Mouse (Mus musculus): Measurements from ENCODE around the gene Sugp2. TPM values are rescaled to one million over a fixed set of nuclear protein-coding genes. Genes with fewer than 3 reads are reported as not detected.

Gene Sugp2
- polyA plus RNA-seq, 1 experiment from 2014 or later: 25.7 TPM

DNA sequence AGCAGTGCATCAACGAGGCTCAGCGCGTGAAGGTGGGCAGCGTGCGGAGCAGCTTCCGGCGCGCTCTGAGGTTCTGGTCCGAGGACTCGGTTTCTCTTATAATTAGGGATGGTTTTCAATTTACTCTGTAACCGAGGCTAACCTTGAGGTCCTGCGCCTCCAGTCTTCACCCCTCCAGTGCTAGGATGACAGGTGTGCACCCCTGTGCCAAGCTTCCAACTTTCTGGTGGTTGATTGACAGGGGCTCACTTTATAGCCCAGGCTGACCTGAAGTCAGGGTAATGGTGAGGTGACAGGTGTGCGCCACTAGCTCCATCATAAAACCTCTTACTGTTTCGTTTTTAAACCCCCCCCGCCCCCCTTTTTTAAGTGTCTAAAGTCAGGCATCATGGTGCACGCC lies 68.9 kb downstream of the Sugp2 start:
- Histone ChIP-seq H3K4me3 (ENCODE audit: low read length) (peak overlapping the region; percentile 99), H3K36me3 (ENCODE audit: control insufficient read depth, insufficient read depth) (peaks cover 30% of the 10 kb centered on the region), H3K27me3 (ENCODE audit: control insufficient read depth, insufficient read depth, low read length) (no peaks in the 10 kb centered on the region), H3K9ac (ENCODE audit: low read length) (peak overlapping the region; percentile 93), H3K4me2 (ENCODE audit: low read depth, low read length) (peak overlapping the region; percentile 97), H3K9me3 (replicated peaks; ENCODE audit: control insufficient read depth, low read length) (no peaks in the 10 kb centered on the region), H3K4me1 (ENCODE audit: control insufficient read depth, insufficient read depth, low read length) (peaks cover 18% of the 10 kb centered on the region), H3K27ac (ENCODE audit: low read length) (peak overlapping the region; percentile 86)
- 2% methylated on average over 16 of the region's 16 CpGs for WGBS
- ATAC-seq (replicated peaks; ENCODE audit: extremely low read depth, insufficient read depth, low FRiP score): no peak

- peaks cover 67% of the 10 kb centered on the region for H3K36me3 ChIP-seq (ENCODE audit: control insufficient read depth, insufficient read depth)
- H3K4me1 ChIP-seq (ENCODE audit: control insufficient read depth, insufficient read depth, low read length): peaks cover 2% of the 10 kb centered on the region; the same call in 1 of the 2 replicates
- no peak overlapping the region for H3K4me2 ChIP-seq (ENCODE audit: low read depth, low read length)
- H3K27me3 ChIP-seq (ENCODE audit: control insufficient read depth, insufficient read depth, low read length): no peaks in the 10 kb centered on the region
- no peak for ATAC-seq (replicated peaks; ENCODE audit: extremely low read depth, insufficient read depth, low FRiP score)
- H3K9ac ChIP-seq (ENCODE audit: low read length): no peak overlapping the region
- WGBS: 48% methylated on average over 2 of the region's 2 CpGs
- H3K4me3 ChIP-seq (ENCODE audit: low read length): no peak overlapping the region
- H3K27ac ChIP-seq (ENCODE audit: low read length): no peak overlapping the region
- no peaks in the 10 kb centered on the region for H3K9me3 ChIP-seq (replicated peaks; ENCODE audit: control insufficient read depth, low read length)
Observed at GRCm38 (mm10) chr8:70309311-70309710, 75.3 kb downstream of the Sugp2 start.

DNA sequence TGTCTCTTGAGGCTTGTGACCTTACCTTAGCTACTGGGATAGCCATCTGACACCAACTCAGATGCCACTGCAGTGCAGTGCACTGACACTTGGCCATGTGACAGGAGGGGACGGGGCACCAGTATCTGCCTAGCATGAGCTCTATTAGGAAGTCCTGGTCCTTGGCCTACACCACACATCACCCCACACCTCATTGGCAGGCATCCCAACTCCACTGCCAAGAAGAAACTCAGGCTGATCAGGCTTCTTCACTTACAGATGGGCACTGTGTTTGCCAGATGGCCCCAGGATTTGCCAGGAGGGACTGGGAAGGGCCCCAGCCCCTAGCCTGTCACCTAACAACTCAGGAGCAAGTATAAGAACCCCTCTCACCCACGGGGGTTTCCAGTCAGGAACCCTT lies 79.4 kb downstream of the Sugp2 start:
- H3K9me3 ChIP-seq (replicated peaks; ENCODE audit: control insufficient read depth, low read length): no peaks in the 10 kb centered on the region
- no peak overlapping the region for H3K27ac ChIP-seq (ENCODE audit: low read length)
- peaks cover 13% of the 10 kb centered on the region for H3K4me1 ChIP-seq (ENCODE audit: control insufficient read depth, insufficient read depth, low read length)
- no peak overlapping the region for H3K4me3 ChIP-seq (ENCODE audit: low read length)
- peaks cover 37% of the 10 kb centered on the region for H3K36me3 ChIP-seq (ENCODE audit: control insufficient read depth, insufficient read depth)
- no peak for ATAC-seq (replicated peaks; ENCODE audit: extremely low read depth, insufficient read depth, low FRiP score)
- no peak overlapping the region for H3K4me2 ChIP-seq (ENCODE audit: low read depth, low read length)
- H3K9ac ChIP-seq (ENCODE audit: low read length): no peak overlapping the region
- 55% methylated on average over 2 of the region's 2 CpGs for WGBS
- H3K27me3 ChIP-seq (ENCODE audit: control insufficient read depth, insufficient read depth, low read length): no peaks in the 10 kb centered on the region

- no peak within 1 kb of the TSS for H3K27ac ChIP-seq (ENCODE audit: low read length)
- 4% methylated on average over 63 of the region's 66 CpGs for WGBS
Observed at GRCm38 (mm10) chr8:70315624-70316510, 81.8 kb downstream of the Sugp2 start, which contains the start of gene Cers1. Gene Cers1, plus strand, starts transcription at chr8:70315775.

GRCm38 (mm10) chr8:70316511-70317504 lies 82.8 kb downstream of the Sugp2 start:
- Histone ChIP-seq H3K4me2 (ENCODE audit: low read depth, low read length) (peak overlapping the region; percentile 92), H3K27me3 (ENCODE audit: control insufficient read depth, insufficient read depth, low read length) (no peaks in the 10 kb centered on the region), H3K9me3 (replicated peaks; ENCODE audit: control insufficient read depth, low read length) (no peaks in the 10 kb centered on the region), H3K4me3 (ENCODE audit: low read length) (peak overlapping the region; percentile 63), H3K9ac (ENCODE audit: low read length) (peak overlapping the region; percentile 76), H3K27ac (ENCODE audit: low read length) (no peak overlapping the region), H3K36me3 (ENCODE audit: control insufficient read depth, insufficient read depth) (peaks cover 12% of the 10 kb centered on the region), H3K4me1 (ENCODE audit: control insufficient read depth, insufficient read depth, low read length) (peaks cover 13% of the 10 kb centered on the region)
- ATAC-seq (replicated peaks; ENCODE audit: extremely low read depth, insufficient read depth, low FRiP score): peak; percentile 23
- 23% methylated on average over 15 of the region's 15 CpGs for WGBS

More at GRCm38 (mm10) chr8:70315624-70316510, 81.8 kb downstream of the Sugp2 start, which contains the start of gene Cers1:
- H3K9ac ChIP-seq (ENCODE audit: low read length): peak within 1 kb of the TSS; percentile 76
- no peaks in the 10 kb centered on the region for H3K27me3 ChIP-seq (ENCODE audit: control insufficient read depth, insufficient read depth, low read length)
- H3K4me2 ChIP-seq (ENCODE audit: low read depth, low read length): peak within 1 kb of the TSS; percentile 92
- H3K9me3 ChIP-seq (replicated peaks; ENCODE audit: control insufficient read depth, low read length): no peaks in the 10 kb centered on the region
- peaks cover 20% of the 10 kb centered on the region for H3K36me3 ChIP-seq (ENCODE audit: control insufficient read depth, insufficient read depth)
- ATAC-seq (replicated peaks; ENCODE audit: extremely low read depth, insufficient read depth, low FRiP score): peak; percentile 71
- H3K4me1 ChIP-seq (ENCODE audit: control insufficient read depth, insufficient read depth, low read length): peaks cover 13% of the 10 kb centered on the region
- peak within 1 kb of the TSS; percentile 63 for H3K4me3 ChIP-seq (ENCODE audit: low read length)

DNA sequence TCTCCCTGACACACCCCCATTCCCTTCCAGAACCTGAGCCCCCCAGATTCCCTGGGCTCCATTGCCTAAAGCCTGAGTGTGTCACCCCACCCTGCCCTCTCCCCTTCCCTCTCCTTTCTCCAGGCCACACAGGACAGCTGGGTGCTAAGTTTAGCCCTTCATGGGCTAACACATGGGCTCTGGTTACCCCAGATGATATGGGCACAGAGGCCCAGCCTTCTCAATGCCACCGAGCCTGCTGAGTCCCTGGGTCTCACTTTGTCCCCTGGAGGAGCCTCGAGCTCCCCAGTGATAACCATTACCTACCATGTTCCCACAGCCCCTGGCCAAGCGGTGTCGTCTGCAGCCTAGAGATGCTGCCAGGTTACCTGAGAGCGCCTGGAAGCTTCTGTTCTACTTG lies 83.8 kb downstream of the Sugp2 start:
- peaks cover 13% of the 10 kb centered on the region for H3K4me1 ChIP-seq (ENCODE audit: control insufficient read depth, insufficient read depth, low read length)
- H3K27me3 ChIP-seq (ENCODE audit: control insufficient read depth, insufficient read depth, low read length): no peaks in the 10 kb centered on the region
- H3K36me3 ChIP-seq (ENCODE audit: control insufficient read depth, insufficient read depth): peaks cover 7% of the 10 kb centered on the region
- no peaks in the 10 kb centered on the region for H3K9me3 ChIP-seq (replicated peaks; ENCODE audit: control insufficient read depth, low read length)
- 79% methylated on average over 5 of the region's 5 CpGs for WGBS
- H3K27ac ChIP-seq (ENCODE audit: low read length): no peak overlapping the region
- H3K4me2 ChIP-seq (ENCODE audit: low read depth, low read length): no peak overlapping the region
- H3K9ac ChIP-seq (ENCODE audit: low read length): no peak overlapping the region
- H3K4me3 ChIP-seq (ENCODE audit: low read length): no peak overlapping the region
- ATAC-seq (replicated peaks; ENCODE audit: extremely low read depth, insufficient read depth, low FRiP score): no peak

GRCm38 (mm10) chr8:70323716-70324115 lies 89.7 kb downstream of the Sugp2 start:
- Histone ChIP-seq H3K4me3 (ENCODE audit: low read length) (no peak overlapping the region), H3K9ac (ENCODE audit: low read length) (no peak overlapping the region), H3K36me3 (ENCODE audit: control insufficient read depth, insufficient read depth) (no peaks in the 10 kb centered on the region), H3K27ac (ENCODE audit: low read length) (no peak overlapping the region), H3K9me3 (replicated peaks; ENCODE audit: control insufficient read depth, low read length) (no peaks in the 10 kb centered on the region), H3K4me1 (ENCODE audit: control insufficient read depth, insufficient read depth, low read length) (no peaks in the 10 kb centered on the region), H3K27me3 (ENCODE audit: control insufficient read depth, insufficient read depth, low read length) (no peaks in the 10 kb centered on the region), H3K4me2 (ENCODE audit: low read depth, low read length) (no peak overlapping the region)
- WGBS: 90% methylated on average over 3 of the region's 3 CpGs
- no peak for ATAC-seq (replicated peaks; ENCODE audit: extremely low read depth, insufficient read depth, low FRiP score)

DNA sequence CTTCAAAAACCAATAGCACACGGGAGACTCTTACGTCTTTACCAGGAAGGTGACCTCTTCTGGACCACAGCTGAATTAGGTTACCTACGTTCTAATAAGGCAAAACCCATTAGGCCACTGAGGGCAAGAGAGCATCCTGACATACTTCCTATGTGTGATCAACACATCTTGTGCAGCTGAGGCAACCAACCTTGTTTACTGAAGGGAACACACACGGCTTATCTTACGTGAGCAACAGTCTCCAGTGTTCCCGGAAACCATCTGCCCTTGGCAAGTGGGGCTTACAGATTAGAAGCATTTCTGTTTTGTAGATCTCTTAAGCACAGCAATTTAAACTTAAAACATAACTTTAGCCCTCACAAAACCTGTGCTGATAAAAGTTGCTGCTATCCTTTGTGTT lies 93.5 kb downstream of the Sugp2 start:
- Histone ChIP-seq H3K27me3 (ENCODE audit: control insufficient read depth, insufficient read depth, low read length) (peaks cover 9% of the 10 kb centered on the region; the same call in 1 of the 2 replicates), H3K4me2 (ENCODE audit: low read depth, low read length) (no peak overlapping the region), H3K9me3 (replicated peaks; ENCODE audit: control insufficient read depth, low read length) (no peaks in the 10 kb centered on the region), H3K4me3 (ENCODE audit: low read length) (no peak overlapping the region), H3K27ac (ENCODE audit: low read length) (no peak overlapping the region), H3K36me3 (ENCODE audit: control insufficient read depth, insufficient read depth) (peaks cover 9% of the 10 kb centered on the region), H3K4me1 (ENCODE audit: control insufficient read depth, insufficient read depth, low read length) (peaks cover 9% of the 10 kb centered on the region), H3K9ac (ENCODE audit: low read length) (no peak overlapping the region)
- ATAC-seq (replicated peaks; ENCODE audit: extremely low read depth, insufficient read depth, low FRiP score): no peak
- WGBS: 88% methylated on average over 6 of the region's 6 CpGs
